Mouse (Mus musculus) spleen, adult 2 months (tissue): ENCODE results near the gene Tmem63b. TPM values are rescaled to one million over a fixed set of nuclear protein-coding genes. Genes with fewer than 3 reads are reported as not detected.

Experiments
- DNase-seq, 2 experiments: peaks; one replicate each; pipeline versions ENCODE4 v3.0.0 to v3.0.0-alpha.2; 2012 to 2021; ENCODE audit warnings: low spot score in 2 of 2, low read depth in 1 of 2
- H3K27ac ChIP-seq: fragments of 200-500 bp; 2 replicates; pipeline ENCODE4 v1.5.1; 2012; ENCODE audit warnings: low read length, inconsistent platforms; ENCODE audit not compliant: insufficient read depth
- H3K27me3 ChIP-seq: fragments of 200-500 bp; 2 replicates; pipeline ENCODE4 v1.6.1; 2012; ENCODE audit warnings: mild to moderate bottlenecking, moderate library complexity, low read length, inconsistent platforms; ENCODE audit not compliant: control insufficient read depth, insufficient read depth
- H3K36me3 ChIP-seq: fragments of 200-500 bp; 2 replicates; pipeline ENCODE4 v1.6.1; 2012; ENCODE audit warnings: mild to moderate bottlenecking, low read length, inconsistent platforms; ENCODE audit not compliant: control insufficient read depth, insufficient read depth
- H3K4me1 ChIP-seq: fragments of 200-500 bp; 2 replicates; pipeline ENCODE4 v1.6.1; 2011; ENCODE audit warnings: inconsistent platforms; ENCODE audit not compliant: control insufficient read depth, insufficient read depth, insufficient read length
- H3K4me3 ChIP-seq: fragments of 200-500 bp; 2 replicates; pipeline ENCODE4 v1.5.1; 2011; ENCODE audit warnings: mild to moderate bottlenecking, inconsistent platforms; ENCODE audit not compliant: insufficient read depth, insufficient read length; ENCODE audit errors: extremely low read depth
- CTCF ChIP-seq: fragments of 200-500 bp; IDR thresholded peaks from 2 replicates; pipeline ENCODE4 v1.5.1; 2011; ENCODE audit warnings: mild to moderate bottlenecking, inconsistent platforms; ENCODE audit not compliant: insufficient read depth, insufficient read length, insufficient replicate concordance; ENCODE audit errors: extremely low read depth
- POLR2A ChIP-seq: fragments of 200-500 bp; IDR thresholded peaks from 2 replicates; pipeline ENCODE4 v1.6.1; 2011; ENCODE audit warnings: low read depth, low read length, inconsistent platforms
- WGBS: fragments of 180-500 bp; shearing (Covaris S2); methylation state at CpG from one replicate; pipeline ENCODE4 v1.1.7; 2018; 5-methylcytosine and 5-hydroxymethylcytosine counted together
- polyA plus RNA-seq: library from polyadenylated mRNA; depleted of rRNA; stranded (reverse); fragments of >200 nt; gene quantifications from 2 replicates; pipeline ENCODE4 v1.2.3, GENCODE M21; 2012; rRNA removed

Tmem63b gene
- polyA plus RNA-seq, 1 experiment: 27.4 TPM

DNA sequence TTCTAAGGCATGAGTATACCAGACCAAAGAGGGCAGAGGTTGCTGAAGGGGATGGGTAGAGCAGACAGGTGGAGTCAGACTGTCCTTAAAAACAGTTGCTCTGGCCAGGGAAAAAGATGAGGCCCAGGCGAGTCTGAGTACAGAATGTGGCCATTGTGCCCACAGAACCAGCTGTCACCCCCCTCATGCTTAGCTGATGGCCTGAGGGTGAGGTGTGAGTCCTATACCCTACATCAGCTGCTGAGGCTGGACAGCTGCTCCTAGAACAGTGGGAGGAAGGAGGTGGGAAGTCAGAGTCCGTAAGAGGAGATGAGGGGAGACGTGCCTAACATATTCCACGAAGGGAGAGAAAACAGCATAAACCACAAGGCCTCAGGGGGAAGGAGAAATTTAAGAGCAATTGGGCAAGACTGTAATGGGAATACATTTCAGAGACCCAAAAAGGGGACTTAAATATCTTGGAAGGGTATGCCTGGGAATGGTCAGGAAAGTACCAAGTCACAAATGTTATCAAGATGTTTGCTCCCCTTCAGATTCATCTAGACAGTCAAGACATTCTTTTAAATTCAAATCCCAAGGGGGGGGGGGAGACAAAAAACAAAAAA is 70.6 kb downstream of the Tmem63b start:
- no peak overlapping the region for H3K27ac ChIP-seq
- H3K36me3 ChIP-seq: no peaks in the 10 kb centered on the region
- DNase-seq: no peak
- WGBS: 62% methylated on average over 4 of the region's 4 CpGs
- H3K4me3 ChIP-seq: no peak overlapping the region
- TF ChIP-seq CTCF (no peak), POLR2A (no peak)
- no peaks in the 10 kb centered on the region for H3K27me3 ChIP-seq
- H3K4me1 ChIP-seq: peaks cover 3% of the 10 kb centered on the region; the same call in 1 of the 2 replicates

DNA sequence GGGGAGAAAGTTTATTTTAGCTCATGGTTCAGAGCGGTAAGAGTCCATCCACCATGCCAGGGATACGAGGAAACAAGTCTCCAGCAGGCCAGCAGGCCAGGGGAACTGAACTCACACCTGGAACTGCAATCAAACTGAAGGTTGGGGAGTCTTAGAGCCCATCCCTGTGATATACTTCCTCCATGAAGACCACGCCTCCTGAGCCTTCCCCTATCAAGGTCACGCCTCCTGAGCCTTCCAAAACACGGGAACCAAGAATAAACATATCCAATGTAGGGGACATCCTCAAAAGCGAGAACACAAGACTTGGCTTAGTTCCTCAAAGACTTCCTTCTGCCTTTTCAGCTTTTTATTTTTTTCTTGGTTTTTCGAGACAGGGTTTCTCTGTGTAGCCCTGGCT is 73.8 kb downstream of the Tmem63b start:
- no peak for TF ChIP-seq CTCF
- no peak for TF ChIP-seq POLR2A
- Histone ChIP-seq H3K4me1 (no peaks in the 10 kb centered on the region), H3K27me3 (no peaks in the 10 kb centered on the region), H3K36me3 (no peaks in the 10 kb centered on the region), H3K4me3 (no peak overlapping the region), H3K27ac (no peak overlapping the region)
- no peak for DNase-seq
- 56% methylated on average over 7 of the region's 7 CpGs for WGBS

- no peaks in the 10 kb centered on the region for H3K4me1 ChIP-seq
- H3K4me3 ChIP-seq: no peak overlapping the region
- no peak for DNase-seq
- H3K27ac ChIP-seq: no peak overlapping the region
- TF ChIP-seq POLR2A: no peak
- TF ChIP-seq CTCF: no peak
- no peaks in the 10 kb centered on the region for H3K36me3 ChIP-seq
- 67% methylated on average over 8 of the region's 8 CpGs for WGBS
- no peaks in the 10 kb centered on the region for H3K27me3 ChIP-seq
Measured at GRCm38 (mm10) chr17:45612008-45612407, 74.7 kb downstream of the Tmem63b start.

Other genes with a start within 250 kb of the Tmem63b start
- not detected in 2 replicates for gene Spats1, start 211.5 kb downstream of the Tmem63b start, polyA plus RNA-seq
- gene Aars2, start 180.1 kb downstream of the Tmem63b start, polyA plus RNA-seq: 11.9 and 16.5 TPM in 2 replicates
- 0.16 and 0.45 TPM in 2 replicates for gene Tcte1, start 163.5 kb downstream of the Tmem63b start, polyA plus RNA-seq
- gene Tmem151b, start 137.2 kb downstream of the Tmem63b start, polyA plus RNA-seq: 2.3 and 2.8 TPM in 2 replicates
- 50.4 and 65.9 TPM in 2 replicates for gene Nfkbie, start 131.2 kb downstream of the Tmem63b start, polyA plus RNA-seq
- gene Slc35b2, start 123.0 kb downstream of the Tmem63b start, polyA plus RNA-seq: 70.9 and 71.3 TPM in 2 replicates
- 194 and 202 TPM in 2 replicates for gene Hsp90ab1, start 113.6 kb downstream of the Tmem63b start, polyA plus RNA-seq
- gene Slc29a1, start 87.3 kb downstream of the Tmem63b start, polyA plus RNA-seq: 108 and 122 TPM in 2 replicates
- gene Mymx, start 84.8 kb downstream of the Tmem63b start, polyA plus RNA-seq: not detected in 2 replicates
- not detected in 2 replicates for gene Capn11, start 27.6 kb downstream of the Tmem63b start, polyA plus RNA-seq
- 54.1 and 81.9 TPM in 2 replicates for gene Mrpl14, start 583 bp downstream of the Tmem63b start, polyA plus RNA-seq
- not detected in 2 replicates for gene 1600014C23Rik, start 46.9 kb upstream of the Tmem63b start, polyA plus RNA-seq